Mouse (Mus musculus): ENCODE measurements around the gene Zfp672. TPM values are rescaled to one million over a fixed set of nuclear protein-coding genes. Genes with fewer than 3 reads are reported as not detected.
A peak's percentile ranks its signal among the peaks of the same experiment; 100 is the strongest.

Zfp672 gene
- total and polyA plus RNA-seq, 3 experiments: 22.6 to 39.5 TPM; not detected in 1

DNA sequence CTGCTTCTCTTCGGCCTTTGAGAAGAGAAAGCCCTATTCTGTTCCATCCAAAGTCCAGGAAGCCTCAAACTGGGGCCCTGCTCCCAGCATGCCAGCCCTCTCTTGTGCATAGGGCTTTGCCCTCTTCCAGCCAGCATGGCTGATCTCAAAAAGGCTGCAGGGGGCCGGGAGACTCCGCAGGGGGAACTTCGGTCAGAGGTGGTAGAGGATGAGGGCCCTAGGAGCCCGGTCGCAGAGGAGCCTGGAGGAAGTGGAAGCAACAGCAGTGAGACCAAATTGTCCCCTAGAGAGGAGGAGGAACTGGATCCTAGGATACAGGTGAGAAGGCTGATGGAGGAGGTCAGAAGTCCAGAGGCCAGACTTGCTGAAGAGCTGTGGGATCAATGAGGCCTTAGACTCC, 1.4 kb upstream of the Zfp672 start:
- DNase-seq (ENCODE audit: low read depth, low spot score): no peak
- TF ChIP-seq TBP (IDR thresholded peaks at IDR 0.05; ENCODE audit: low read depth, low read length) (no peak), POLR2AphosphoS2 (IDR thresholded peaks at IDR 0.05; ENCODE audit: low read length) (no peak), GATA1 (IDR thresholded peaks at IDR 0.05; ENCODE audit: low read depth, low read length) (no peak), NELFE (IDR thresholded peaks at IDR 0.05; ENCODE audit: low read depth, low read length) (no peak), EP300 (IDR thresholded peaks at IDR 0.05; ENCODE audit: low read depth in 1 of 2, low read length in 2 of 2) (no peak), ZNF384 (IDR thresholded peaks at IDR 0.05; ENCODE audit: low read depth, low read length) (no peak), UBTF (IDR thresholded peaks at IDR 0.05; ENCODE audit: borderline replicate concordance, insufficient read depth, low read depth, low read length) (no peak), SIN3A (IDR thresholded peaks at IDR 0.05; ENCODE audit: low read length) (no peak), MEF2A (IDR thresholded peaks at IDR 0.05; ENCODE audit: extremely low read depth, insufficient replicate concordance, low read depth, low read length, poor library complexity, severe bottlenecking) (no peak), SMC3 (IDR thresholded peaks at IDR 0.05; ENCODE audit: low read depth, low read length) (no peak), ZMIZ1 (IDR thresholded peaks at IDR 0.05; ENCODE audit: low read depth, low read length) (no peak), USF2 (IDR thresholded peaks at IDR 0.05; ENCODE audit: borderline replicate concordance in 1 of 2, insufficient read depth in 1 of 2, low read depth in 1 of 2, low read length in 2 of 2) (no peak), MXI1 (IDR thresholded peaks at IDR 0.05; ENCODE audit: low read depth, low read length) (no peak), MYC (IDR thresholded peaks at IDR 0.05; ENCODE audit: low read depth, low read length) (no peak), MAZ (IDR thresholded peaks at IDR 0.05; ENCODE audit: low read depth, low read length) (no peak), CTCF (IDR thresholded peaks at IDR 0.05 in 2 of 3, conservative IDR thresholded peaks at IDR 0.05 in 1 of 3; ENCODE audit: control insufficient read depth in 1 of 3, insufficient read depth in 1 of 3, low read depth in 2 of 3, low read length in 3 of 3, poor library complexity in 1 of 3, severe bottlenecking in 1 of 3) (no peak)
- Histone ChIP-seq H3K27ac (ENCODE audit: control insufficient read depth, low read depth, low read length) (no peak overlapping the region), H3K9ac (ENCODE audit: control insufficient read depth, low read depth, low read length, poor library complexity, severe bottlenecking) (peak overlapping the region; percentile 90), H3K9me3 (replicated peaks; ENCODE audit: insufficient read depth, low read length) (no peaks in the 10 kb centered on the region), H3K4me3 (ENCODE audit: control insufficient read depth in 1 of 2, insufficient read depth in 1 of 2, low read depth in 2 of 2, low read length in 2 of 2) (peak overlapping the region; percentile 84 to 87; a peak in 3 of 4 replicates), H3K36me3 (ENCODE audit: control insufficient read depth in 1 of 2, insufficient read depth in 2 of 2, low read length in 2 of 2) (peaks cover 6 to 23% of the 10 kb centered on the region in 2 experiments), H3K79me2 (ENCODE audit: control insufficient read depth, insufficient read depth, low read length, poor library complexity) (peaks cover 36% of the 10 kb centered on the region), H3K27me3 (ENCODE audit: control insufficient read depth in 1 of 2, insufficient read depth in 2 of 2, low read length in 2 of 2) (no peaks in the 10 kb centered on the region), H3K4me1 (ENCODE audit: control insufficient read depth in 1 of 2, insufficient read depth in 2 of 2, low read length in 2 of 2) (peaks cover 3 to 21% of the 10 kb centered on the region in 2 experiments; a peak in 3 of 4 replicates)

DNA sequence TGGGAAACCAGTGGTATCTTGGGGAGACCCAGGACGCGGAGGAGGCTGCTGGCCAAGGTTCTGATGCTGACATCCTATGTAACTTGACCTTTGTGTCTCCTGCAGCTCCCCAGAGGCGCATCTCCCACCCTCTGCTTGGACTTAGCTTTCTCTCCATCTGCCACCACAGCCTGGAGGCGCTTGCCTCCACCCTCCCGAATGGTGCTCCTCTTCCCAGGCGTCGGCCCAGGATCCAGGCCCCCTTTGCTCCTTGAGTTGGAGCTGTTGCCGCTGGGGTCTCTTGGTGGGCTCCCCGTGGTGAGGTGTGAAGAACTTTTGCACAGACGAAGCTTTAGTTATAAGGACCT, 983 bp upstream of the Zfp672 start:
- Histone ChIP-seq H3K4me1 (ENCODE audit: control insufficient read depth in 1 of 2, insufficient read depth in 2 of 2, low read length in 2 of 2) (peaks cover 3 to 21% of the 10 kb centered on the region in 2 experiments; a peak in 3 of 4 replicates), H3K79me2 (ENCODE audit: control insufficient read depth, insufficient read depth, low read length, poor library complexity) (peaks cover 36% of the 10 kb centered on the region), H3K36me3 (ENCODE audit: control insufficient read depth in 1 of 2, insufficient read depth in 2 of 2, low read length in 2 of 2) (peaks cover 6 to 23% of the 10 kb centered on the region in 2 experiments), H3K27me3 (ENCODE audit: control insufficient read depth in 1 of 2, insufficient read depth in 2 of 2, low read length in 2 of 2) (no peaks in the 10 kb centered on the region), H3K27ac (ENCODE audit: control insufficient read depth, low read depth, low read length) (peak overlapping the region; percentile 63; the same call in 1 of the 2 replicates), H3K9ac (ENCODE audit: control insufficient read depth, low read depth, low read length, poor library complexity, severe bottlenecking) (peak overlapping the region; percentile 90), H3K9me3 (replicated peaks; ENCODE audit: insufficient read depth, low read length) (no peaks in the 10 kb centered on the region), H3K4me3 (ENCODE audit: control insufficient read depth in 1 of 2, insufficient read depth in 1 of 2, low read depth in 2 of 2, low read length in 2 of 2) (peak overlapping the region; percentile 84 to 87)
- no peak for DNase-seq (ENCODE audit: low read depth, low spot score)
- TF ChIP-seq MXI1 (IDR thresholded peaks at IDR 0.05; ENCODE audit: low read depth, low read length) (no peak), SIN3A (IDR thresholded peaks at IDR 0.05; ENCODE audit: low read length) (peak; percentile 43; the same call in 1 of the 2 replicates), ZNF384 (IDR thresholded peaks at IDR 0.05; ENCODE audit: low read depth, low read length) (no peak)
